Mouse (Mus musculus) megakaryocyte, embryonic 14.5 days (primary cell): ENCODE results near the gene Zbtb5.

Source experiments
- FLI1 ChIP-seq: IDR thresholded peaks from 2 replicates; pipeline ENCODE4 v1.6.1; 2012; ENCODE audit warnings: low read length, inconsistent platforms, mixed read lengths
- GATA1 ChIP-seq: IDR thresholded peaks from 3 replicates; pipeline ENCODE4 v1.6.1; 2012; ENCODE audit warnings: mixed read lengths, low read length, inconsistent platforms, borderline replicate concordance

DNA sequence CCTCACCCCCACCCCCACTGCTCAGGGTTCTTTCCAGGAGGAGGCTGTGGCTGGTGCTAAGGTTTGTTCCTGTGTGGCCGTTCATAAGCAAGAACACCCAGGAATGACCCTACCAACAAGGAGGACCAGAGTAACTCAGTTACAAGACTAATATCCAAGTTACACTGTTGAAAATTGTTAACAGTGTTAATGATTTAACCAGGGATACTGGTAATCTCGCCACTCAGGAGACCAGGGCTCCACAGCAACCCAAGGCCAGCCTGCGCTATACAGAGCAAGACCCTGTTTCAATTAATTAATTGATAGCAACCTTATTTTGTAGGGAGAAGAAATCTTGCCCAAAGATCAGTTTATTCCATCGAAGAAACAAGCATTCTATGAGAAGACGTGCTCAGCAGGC is 64.7 kb downstream of the Zbtb5 start:
- TF ChIP-seq GATA1, result no peak
- no peak for TF ChIP-seq FLI1
